Mouse (Mus musculus) liver, adult 2 months (tissue): ENCODE data around the gene Pars2. TPM values are rescaled to one million over a fixed set of nuclear protein-coding genes. Genes with fewer than 3 reads are reported as not detected.

Source experiments
- DNase-seq: peaks from one replicate; pipeline ENCODE4 v3.0.0-alpha.2; 2011; ENCODE audit warnings: low read depth, low spot score; ENCODE audit errors: extremely low read depth
- H3K27ac ChIP-seq: fragments of 200-500 bp; replicated peaks from 2 replicates; pipeline ENCODE4 v1.5.1; 2012; ENCODE audit warnings: low read depth, mild to moderate bottlenecking, control low read depth, inconsistent platforms, low read length; ENCODE audit not compliant: insufficient read depth
- H3K27me3 ChIP-seq: fragments of 200-500 bp; 2 replicates; pipeline ENCODE4 v1.6.1; 2012; ENCODE audit warnings: mild to moderate bottlenecking, moderate library complexity, low read length, inconsistent platforms; ENCODE audit not compliant: control insufficient read depth, insufficient read depth
- H3K36me3 ChIP-seq: fragments of 200-500 bp; 2 replicates; pipeline ENCODE4 v1.6.1; 2012; ENCODE audit warnings: low read length, inconsistent platforms; ENCODE audit not compliant: control insufficient read depth, insufficient read depth
- H3K4me1 ChIP-seq: fragments of 200-500 bp; 2 replicates; pipeline ENCODE4 v1.6.1; 2011; ENCODE audit warnings: low read length; ENCODE audit not compliant: control insufficient read depth, insufficient read depth
- H3K4me3 ChIP-seq: fragments of 200-500 bp; 2 replicates; pipeline ENCODE4 v1.5.1; 2011; ENCODE audit warnings: low read depth, mild to moderate bottlenecking, control low read depth, low read length, moderate library complexity; ENCODE audit not compliant: insufficient read depth
- H3K79me2 ChIP-seq: fragments of 200-500 bp; 2 replicates; pipeline ENCODE4 v1.6.1; 2012; ENCODE audit warnings: inconsistent platforms, mild to moderate bottlenecking, low read length, moderate library complexity; ENCODE audit not compliant: control insufficient read depth, insufficient read depth
- H3K9ac ChIP-seq: fragments of 200-500 bp; 2 replicates; pipeline ENCODE4 v1.6.1; 2012; ENCODE audit warnings: low read depth, mild to moderate bottlenecking, control low read depth, inconsistent platforms, low read length
- CTCF ChIP-seq: fragments of 200-500 bp; IDR thresholded peaks from 2 replicates; pipeline ENCODE4 v1.5.1; 2011; ENCODE audit warnings: low read depth, low read length, control low read depth
- POLR2A ChIP-seq: fragments of 200-500 bp; IDR thresholded peaks from 2 replicates; pipeline ENCODE4 v1.6.1; 2011; ENCODE audit warnings: low read length, control low read depth; ENCODE audit not compliant: insufficient read depth; ENCODE audit errors: extremely low read depth
- WGBS: fragments of 180-500 bp; shearing (Covaris S2); methylation state at CpG from one replicate; pipeline ENCODE4 v1.1.7; 2018; 5-methylcytosine and 5-hydroxymethylcytosine counted together
- polyA plus RNA-seq: library from polyadenylated mRNA; depleted of rRNA; stranded (reverse); fragments of >200 nt; gene quantifications from 2 replicates; pipeline ENCODE4 v1.2.3, GENCODE M21; 2012
- total RNA-seq: library from RNA; depleted of rRNA; stranded (reverse); fragments of >200 nt; gene quantifications from 2 replicates; pipeline ENCODE4 v1.2.3, GENCODE M21; 2014

The Pars2 gene
- total and polyA plus RNA-seq, 2 experiments, result 2.5 to 4.1 TPM

DNA sequence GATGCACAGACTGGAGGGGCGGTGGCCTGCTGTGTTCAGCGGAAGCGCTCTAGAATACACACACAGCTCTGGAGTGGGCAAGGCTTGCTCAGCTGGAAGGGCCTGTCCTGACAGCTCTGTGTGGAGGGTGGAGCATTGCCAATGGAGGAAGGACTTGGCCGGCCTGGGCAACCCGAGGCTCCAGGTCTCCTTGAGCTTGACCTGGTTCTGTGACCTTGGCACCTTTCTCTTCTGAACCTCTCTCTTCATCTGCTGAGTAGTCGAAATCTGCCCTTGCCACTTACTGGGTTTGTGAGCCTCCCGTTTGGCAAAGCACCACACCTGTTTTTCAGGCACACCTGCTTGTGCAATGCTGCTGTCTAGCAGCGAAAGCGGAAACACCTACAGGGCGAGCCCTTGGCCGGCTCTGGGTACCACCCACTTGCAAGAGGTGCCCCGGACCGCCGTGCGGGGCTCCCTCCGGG, 28.8 kb upstream of the Pars2 start, which contains the start of gene Ttc22:
Gene Ttc22 (plus strand): TSS at position 403 of the 464 bp plus-strand sequence.
- 12% methylated on average over 16 of the region's 16 CpGs for WGBS
- Histone ChIP-seq H3K9ac (no peak within 1 kb of the TSS), H3K4me1 (0 out of 2 replicates have a peak, but pooled peaks cover 3% of the 10 kb centered on the region), H3K4me3 (no peak within 1 kb of the TSS; the same call in 1 of the 2 replicates), H3K27me3 (peaks cover 10% of the 10 kb centered on the region), H3K79me2 (no peaks in the 10 kb centered on the region), H3K27ac (no peak within 1 kb of the TSS), H3K36me3 (no peaks in the 10 kb centered on the region)
- no peak for TF ChIP-seq CTCF
- no peak for TF ChIP-seq POLR2A
- DNase-seq, result peak; percentile 16

DNA sequence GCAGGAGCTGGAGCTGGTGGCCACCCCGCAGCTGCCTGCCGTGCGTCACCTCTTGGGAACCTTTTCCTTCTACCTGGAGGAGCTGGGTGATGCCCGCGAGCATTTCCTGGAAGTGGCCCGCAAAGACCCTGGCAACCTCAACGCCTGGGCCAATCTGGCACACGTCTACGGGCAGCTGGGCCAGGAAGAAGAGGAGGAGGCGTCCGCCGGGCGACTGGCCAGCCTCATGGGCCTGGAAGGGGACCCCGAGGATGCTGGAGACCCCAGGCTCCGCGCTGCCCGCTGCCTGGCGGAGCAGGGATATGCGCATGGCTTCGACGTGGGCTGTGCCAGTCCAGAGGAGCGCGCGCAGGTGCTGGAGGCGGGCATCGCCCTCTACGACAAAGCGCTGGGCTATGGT, 28.2 kb upstream of the Pars2 start:
- peaks cover 10% of the 10 kb centered on the region for H3K27me3 ChIP-seq
- no peaks in the 10 kb centered on the region for H3K79me2 ChIP-seq
- H3K4me1 ChIP-seq, result 0 out of 2 replicates have a peak, but pooled peaks cover 3% of the 10 kb centered on the region
- no peak overlapping the region for H3K4me3 ChIP-seq
- no peak overlapping the region for H3K9ac ChIP-seq
- no peak for DNase-seq
- no peaks in the 10 kb centered on the region for H3K36me3 ChIP-seq
- no peak for TF ChIP-seq CTCF
- WGBS, result 22% methylated on average over 28 of the region's 28 CpGs
- H3K27ac ChIP-seq, result no peak overlapping the region

DNA sequence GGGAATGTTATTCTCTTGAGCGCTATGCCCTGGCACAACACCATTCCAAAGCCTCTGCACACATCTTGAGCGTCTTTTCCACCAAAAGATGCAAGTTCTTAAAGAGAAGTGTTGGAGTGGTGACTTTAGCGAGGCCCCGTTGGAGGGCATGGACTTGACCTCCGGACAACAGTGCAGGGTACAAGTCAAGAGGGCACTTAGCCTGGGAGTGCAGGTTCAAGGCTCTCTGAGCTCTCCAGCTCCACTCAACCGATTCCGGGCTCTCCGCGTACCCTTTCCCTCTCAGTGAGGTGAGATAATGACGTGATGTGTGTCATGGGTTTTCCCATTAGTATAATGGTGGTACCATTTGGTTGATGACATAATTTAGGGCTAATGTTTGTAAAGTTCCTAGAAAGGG, 26.6 kb upstream of the Pars2 start:
- TF ChIP-seq POLR2A, result no peak
- no peak for TF ChIP-seq CTCF
- H3K4me1 ChIP-seq, result 0 out of 2 replicates have a peak, but pooled peaks cover 3% of the 10 kb centered on the region
- no peak for DNase-seq
- H3K36me3 ChIP-seq, result no peaks in the 10 kb centered on the region
- peaks cover 10% of the 10 kb centered on the region for H3K27me3 ChIP-seq
- no peaks in the 10 kb centered on the region for H3K79me2 ChIP-seq
- no peak overlapping the region for H3K27ac ChIP-seq
- H3K9ac ChIP-seq, result no peak overlapping the region
- 83% methylated on average over 10 of the region's 10 CpGs for WGBS
- H3K4me3 ChIP-seq, result no peak overlapping the region

DNA sequence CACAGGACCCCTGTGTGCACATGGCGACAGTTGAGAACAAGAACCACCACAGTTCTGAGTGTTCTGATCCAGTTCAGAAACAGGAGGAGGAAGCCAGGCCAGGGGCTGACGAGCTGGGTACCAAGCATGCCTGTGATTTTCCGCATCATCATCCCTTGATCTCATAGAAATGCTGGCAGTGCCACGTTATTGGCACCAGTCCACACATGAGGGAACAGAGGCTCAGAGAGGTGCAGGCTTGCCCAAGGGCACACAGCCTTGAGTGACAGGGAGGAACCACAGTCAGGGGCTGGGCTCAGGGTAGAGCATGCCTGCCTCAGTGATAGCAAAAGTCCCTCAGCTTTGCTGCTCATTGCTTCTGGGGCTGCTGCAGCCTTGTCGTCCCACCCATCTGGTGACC, 23.1 kb upstream of the Pars2 start:
- TF ChIP-seq CTCF, result no peak
- TF ChIP-seq POLR2A, result no peak
- Histone ChIP-seq H3K27ac (no peak overlapping the region), H3K4me3 (no peak overlapping the region), H3K79me2 (no peaks in the 10 kb centered on the region), H3K36me3 (no peaks in the 10 kb centered on the region), H3K9ac (no peak overlapping the region), H3K27me3 (peaks cover 1% of the 10 kb centered on the region; the same call in 1 of the 2 replicates), H3K4me1 (no peaks in the 10 kb centered on the region)
- 87% methylated on average over 5 of the region's 5 CpGs for WGBS
- DNase-seq, result no peak

DNA sequence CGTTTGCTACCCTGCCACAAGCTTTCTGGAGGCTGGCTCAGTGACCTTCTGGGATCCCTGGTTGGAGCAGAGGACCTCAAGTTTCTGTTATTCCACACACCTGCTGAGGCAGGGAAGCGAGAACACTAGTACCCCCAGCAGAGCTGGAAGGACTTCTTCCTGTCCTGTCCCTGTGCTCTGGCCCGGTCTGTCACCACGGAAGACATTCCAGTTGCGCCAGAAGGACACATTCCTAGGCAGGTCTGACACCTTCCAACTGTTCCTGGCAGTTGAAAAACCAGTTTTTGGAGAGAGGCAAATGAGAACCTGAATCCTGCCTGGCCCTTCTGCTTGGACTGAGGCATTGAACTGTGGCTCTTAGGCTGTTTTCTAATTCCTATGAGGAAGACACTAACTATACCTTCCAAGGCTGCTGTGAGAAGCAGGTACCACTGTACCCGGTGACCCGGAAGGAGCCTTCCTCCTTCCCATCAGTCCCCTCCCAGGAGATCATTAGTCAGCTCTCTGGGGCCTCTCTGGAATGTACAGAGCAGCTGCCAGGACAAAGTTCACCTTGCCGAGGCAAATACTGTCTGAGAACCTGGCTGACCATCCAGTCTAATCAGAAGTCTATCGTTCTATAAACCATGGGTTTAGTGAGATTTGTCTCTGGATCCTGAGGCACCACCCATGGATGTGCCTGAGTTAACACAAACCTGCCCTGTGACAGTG, 22.1 kb upstream of the Pars2 start:
- 25% methylated on average over 9 of the region's 9 CpGs for whole genome bisulfite sequencing
- Histone ChIP-seq H3K9ac (no peak overlapping the region), H3K36me3 (no peaks in the 10 kb centered on the region), H3K27ac (no peak overlapping the region), H3K4me1 (no peaks in the 10 kb centered on the region), H3K79me2 (no peaks in the 10 kb centered on the region), H3K4me3 (no peak overlapping the region), H3K27me3 (no peaks in the 10 kb centered on the region)
- TF ChIP-seq CTCF, result no peak
- TF ChIP-seq POLR2A, result no peak
- peak; percentile 7 for DNase-seq

DNA sequence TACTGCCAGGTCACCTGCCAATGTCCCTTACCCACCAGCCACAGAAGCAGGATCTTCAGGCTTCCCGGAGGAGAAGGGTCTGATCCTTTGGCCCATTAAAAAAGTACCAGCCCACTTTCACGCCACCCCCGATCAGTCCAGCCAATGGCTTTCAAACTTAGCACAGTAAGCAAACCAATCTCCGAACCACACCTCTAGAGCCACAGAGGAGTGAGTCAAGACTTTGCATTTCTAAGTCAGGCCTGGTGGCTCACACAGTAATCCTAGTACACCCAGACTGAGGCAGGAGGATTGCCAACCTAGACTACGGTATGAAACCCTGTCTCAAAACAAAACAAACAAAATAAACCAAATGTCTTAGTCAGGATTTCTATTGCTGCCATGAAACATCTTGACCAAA, 21.5 kb upstream of the Pars2 start:
- no peaks in the 10 kb centered on the region for H3K27me3 ChIP-seq
- H3K9ac ChIP-seq, result no peak overlapping the region
- no peaks in the 10 kb centered on the region for H3K36me3 ChIP-seq
- no peak overlapping the region for H3K4me3 ChIP-seq
- TF ChIP-seq POLR2A, result no peak
- no peak for TF ChIP-seq CTCF
- 67% methylated on average over 5 of the region's 5 CpGs for WGBS
- no peak for DNase-seq
- no peak overlapping the region for H3K27ac ChIP-seq
- H3K4me1 ChIP-seq, result no peaks in the 10 kb centered on the region
- no peaks in the 10 kb centered on the region for H3K79me2 ChIP-seq
